Mouse (Mus musculus) adrenal gland, adult 2 months (tissue): ENCODE measurements around the gene Zbtb45. TPM values are rescaled to one million over a fixed set of nuclear protein-coding genes. Genes with fewer than 3 reads are reported as not detected.

Source experiments
- DNase-seq: peaks from one replicate; pipeline ENCODE4 v3.0.0; 2021
- polyA plus RNA-seq: library from polyadenylated mRNA; depleted of rRNA; stranded (reverse); fragments of >200 nt; gene quantifications from 2 replicates; pipeline ENCODE4 v1.2.3, GENCODE M21; 2012
- total RNA-seq, 2 experiments: library from RNA; stranded (reverse); gene quantifications; 2 replicates each; pipeline ENCODE4 v1.2.3; 2021

The Zbtb45 gene
- total and polyA plus RNA-seq, 3 experiments, result 10.7 to 59.9 (median 15.5) TPM

- no peak for DNase-seq
Measured at GRCm38 (mm10) chr7:12998851-12999250, 11.0 kb downstream of the Zbtb45 start, which contains the start of gene Trim28. Trim28 (plus strand) TSS chr7:12999114.

DNA sequence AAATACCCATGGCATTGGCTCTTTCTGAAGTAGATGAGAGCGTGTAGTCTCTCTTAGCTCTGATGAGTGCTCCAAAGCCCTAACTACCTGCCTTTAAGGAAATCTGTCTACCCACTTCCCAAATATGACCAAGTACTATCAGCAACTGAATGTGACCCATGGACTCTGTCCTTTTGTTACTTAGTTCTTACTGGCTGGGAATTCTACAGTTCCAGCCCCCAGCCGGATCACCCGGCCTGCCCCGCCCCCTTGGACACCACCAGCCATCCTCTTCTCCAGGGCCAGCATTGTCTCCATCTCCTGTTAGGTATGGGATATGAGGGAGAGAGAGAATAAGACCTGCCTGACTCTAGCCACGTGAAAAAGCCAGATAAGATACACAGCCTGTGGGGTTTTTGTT, 11.8 kb downstream of the Zbtb45 start, which contains the start of gene Slc27a5:
Gene Slc27a5 (minus strand): TSS at position 140 of the 400 bp plus-strand sequence.
- DNase-seq, result no peak

- DNase-seq, result no peak
Measured at GRCm38 (mm10) chr7:12997230-12997629, 12.6 kb downstream of the Zbtb45 start.

GRCm38 (mm10) chr7:12995862-12996261, 14.0 kb downstream of the Zbtb45 start:
- no peak for DNase-seq

DNA sequence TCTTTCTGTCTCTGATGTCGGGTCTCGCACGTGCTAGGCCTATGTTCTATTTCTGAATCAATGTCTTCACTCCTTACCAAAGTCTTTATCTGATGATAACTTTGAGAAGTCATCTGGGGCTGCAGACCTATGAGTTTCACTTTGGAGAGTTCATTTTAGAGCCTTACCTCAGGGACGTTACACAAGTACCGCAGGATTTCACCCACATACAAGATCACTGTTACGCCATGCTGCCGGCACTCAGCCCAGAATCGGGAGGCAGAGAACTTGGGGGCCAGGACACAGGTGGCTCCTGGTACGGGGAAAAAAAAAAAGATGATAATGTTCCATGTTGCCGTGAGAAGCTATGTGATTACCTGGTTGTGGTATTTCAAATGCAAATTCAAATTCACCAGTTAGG, 16.7 kb downstream of the Zbtb45 start:
- DNase-seq, result no peak

GRCm38 (mm10) chr7:12992222-12992621, 17.6 kb downstream of the Zbtb45 start:
- DNase-seq, result no peak

- DNase-seq, result no peak
Measured at GRCm38 (mm10) chr7:12987409-12988189, 22.2 kb downstream of the Zbtb45 start.

- DNase-seq, result no peak
Measured at GRCm38 (mm10) chr7:12986906-12987305, 22.9 kb downstream of the Zbtb45 start.

GRCm38 (mm10) chr7:12985724-12986123, 24.1 kb downstream of the Zbtb45 start:
- DNase-seq, result no peak

DNA sequence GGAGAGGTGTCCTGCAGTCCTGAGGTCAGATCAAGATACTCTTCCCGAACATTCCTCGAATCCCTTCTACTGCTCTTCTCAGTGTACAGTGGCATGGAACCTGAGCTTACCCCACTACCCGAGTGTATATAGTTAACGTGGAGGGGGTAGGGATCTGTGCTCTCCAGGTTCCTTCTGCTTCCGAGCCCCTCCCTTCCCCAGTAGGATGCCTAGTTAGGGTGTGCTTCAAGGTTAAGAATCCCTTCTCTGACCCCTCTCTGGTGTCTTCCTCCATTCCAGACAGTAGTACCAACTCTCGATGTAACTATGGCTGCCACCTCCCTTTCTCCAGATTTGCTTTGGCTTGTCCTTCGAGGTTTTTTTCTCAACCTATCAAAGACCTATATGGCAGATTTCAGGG, 29.5 kb downstream of the Zbtb45 start:
- DNase-seq, result no peak

DNA sequence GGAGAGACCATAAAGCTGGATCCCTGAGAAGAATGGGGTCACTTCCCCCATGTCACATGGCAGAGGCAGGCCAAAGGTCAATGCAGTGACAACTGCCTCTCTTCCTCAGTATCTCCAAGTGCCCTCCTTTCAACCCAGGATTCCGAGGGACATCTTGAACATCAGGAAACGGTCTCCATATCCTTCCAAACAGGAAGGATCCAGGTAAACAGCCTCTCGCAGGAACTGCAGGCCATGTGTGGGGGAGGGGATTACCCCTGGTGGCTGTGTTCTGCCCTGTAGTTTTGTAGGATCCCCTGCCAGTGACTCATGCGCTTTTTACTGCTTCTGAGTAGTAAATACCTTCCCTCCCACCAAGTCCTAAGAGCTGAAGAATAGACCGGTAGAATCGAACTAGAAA, 30.1 kb downstream of the Zbtb45 start:
- no peak for DNase-seq

DNA sequence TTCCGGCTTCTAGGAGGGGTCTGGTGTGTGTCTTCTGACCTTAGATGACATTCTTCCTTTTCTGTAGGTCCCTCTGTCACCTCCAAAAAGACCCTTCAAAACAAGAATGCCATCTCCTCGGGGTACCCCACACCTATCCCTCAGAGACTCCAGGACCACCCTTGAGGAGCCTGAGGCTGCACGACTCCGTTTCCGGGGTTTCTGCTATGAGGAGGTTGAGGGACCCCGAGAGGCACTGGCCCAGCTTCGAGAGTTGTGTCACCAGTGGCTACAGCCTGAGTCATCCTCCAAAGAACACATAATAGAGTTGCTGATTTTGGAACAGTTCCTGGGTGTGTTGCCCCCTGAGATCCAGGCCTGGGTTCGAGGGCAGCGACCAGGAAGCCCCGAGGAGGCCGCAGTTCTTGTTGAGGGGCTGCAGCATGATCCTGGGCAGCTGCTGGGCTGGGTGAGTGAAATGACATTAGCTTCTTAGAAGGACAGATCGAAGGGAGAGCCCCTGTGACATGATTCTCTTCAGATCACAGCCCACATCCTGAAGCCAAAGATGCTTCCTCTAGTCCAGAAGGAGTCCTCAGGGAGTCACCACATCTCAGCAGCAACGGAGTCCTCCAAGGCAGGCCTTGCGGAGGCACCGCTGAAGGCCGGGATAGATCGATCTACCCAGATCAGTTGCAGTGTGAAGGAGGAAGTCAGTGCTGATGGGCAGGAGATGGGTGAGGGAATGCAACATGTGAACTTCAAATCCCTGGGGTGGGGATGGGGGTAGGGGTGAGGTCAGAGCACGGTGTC, 30.7 kb downstream of the Zbtb45 start:
- peak; percentile 39 for DNase-seq

DNA sequence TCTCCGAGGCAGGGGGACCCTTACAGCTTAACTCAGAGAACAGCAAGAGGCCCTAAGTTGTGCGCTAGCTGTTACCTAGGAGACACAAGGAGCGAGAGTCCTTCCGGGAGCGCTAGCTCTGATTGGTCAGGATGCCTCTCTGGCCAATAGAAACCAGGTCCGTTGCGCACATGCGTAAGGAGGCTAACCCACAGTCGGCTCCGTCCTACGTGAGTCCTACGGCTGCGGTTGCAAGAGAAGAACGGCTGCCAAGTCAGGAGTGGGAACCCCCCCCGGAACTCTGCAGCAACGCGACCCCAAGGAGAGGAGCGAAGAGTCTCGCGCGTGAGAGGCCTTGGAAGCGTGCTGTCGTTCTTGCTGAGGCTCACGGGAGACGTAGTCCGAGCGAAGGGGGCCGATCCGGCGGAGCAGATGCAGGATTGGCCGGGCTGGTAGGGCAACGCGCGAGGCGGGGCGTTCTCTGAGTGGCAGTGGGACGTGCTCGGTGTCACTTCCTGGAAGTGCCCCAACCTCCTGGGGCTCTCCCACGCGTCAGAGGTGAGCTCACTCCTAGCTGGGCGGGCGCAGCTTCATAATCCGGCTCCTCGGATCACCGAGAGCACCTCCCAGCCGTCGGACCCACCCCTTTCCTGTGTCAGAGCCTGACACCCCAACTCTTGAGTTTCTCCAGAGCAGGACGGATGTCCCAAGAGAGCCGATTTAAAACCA, 32.0 kb downstream of the Zbtb45 start, which contains the start of gene Zfp446:
Gene Zfp446 (plus strand): TSS at position 167 of the 708 bp plus-strand sequence.
- DNase-seq, result peak; percentile 99

DNA sequence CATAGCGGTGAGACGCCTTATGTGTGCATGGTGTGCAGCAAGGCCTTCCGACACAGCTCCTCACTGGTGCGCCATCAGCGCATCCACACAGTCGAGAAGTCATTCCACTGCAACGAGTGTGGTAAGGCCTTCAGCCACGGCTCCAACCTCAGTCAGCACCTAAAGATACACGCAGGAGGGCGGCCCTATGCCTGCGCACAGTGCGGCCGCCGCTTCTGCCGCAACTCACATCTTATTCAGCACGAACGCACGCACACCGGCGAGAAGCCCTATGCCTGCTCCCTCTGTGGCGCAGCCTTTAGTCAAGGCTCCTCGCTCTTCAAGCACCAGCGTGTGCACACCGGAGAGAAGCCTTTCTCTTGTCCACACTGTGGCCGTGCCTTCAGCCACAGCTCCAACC, 38.9 kb downstream of the Zbtb45 start:
- DNase-seq, result no peak

DNA sequence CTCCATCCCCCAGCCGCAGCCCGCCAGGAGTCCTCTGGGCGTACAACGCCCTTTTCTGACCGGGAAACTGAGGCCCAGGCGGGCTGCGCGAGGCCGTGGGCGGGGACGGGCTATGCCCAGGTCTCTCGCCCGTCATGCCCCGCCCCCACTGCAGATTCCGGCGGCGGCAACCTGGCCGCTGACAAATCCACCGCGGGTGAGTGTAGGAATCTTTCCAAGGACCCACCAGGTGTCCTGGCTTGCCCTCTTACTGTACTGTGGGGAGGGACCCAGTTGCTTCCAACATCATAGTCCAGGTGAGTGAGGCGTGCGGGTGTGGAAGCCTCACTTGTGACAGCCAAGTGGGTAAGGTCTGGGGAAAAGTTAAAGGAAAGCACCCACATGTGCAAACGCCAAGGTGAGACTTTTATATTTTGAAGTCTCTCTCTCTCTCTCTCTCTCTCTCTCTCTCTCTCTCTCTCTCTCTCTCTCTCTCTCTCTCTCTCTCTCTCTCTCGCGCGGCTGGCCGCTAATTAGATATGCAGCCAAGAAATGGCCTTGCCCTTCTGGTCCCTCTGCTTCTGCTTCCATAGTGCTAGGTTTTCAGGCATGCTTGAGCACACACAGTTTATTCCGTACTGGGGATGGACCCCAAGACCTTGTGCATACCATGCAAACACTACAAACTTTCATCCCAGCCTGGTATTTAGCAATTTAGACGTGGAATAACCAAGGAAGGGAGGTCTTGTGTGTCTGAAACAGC, 43.6 kb downstream of the Zbtb45 start:
- DNase-seq, result peak; percentile 83

- peak; percentile 95 for DNase-seq
Measured at GRCm38 (mm10) chr7:12965678-12966091, 44.1 kb downstream of the Zbtb45 start, which contains the start of gene Zfp324. Zfp324 (plus strand) TSS chr7:12965838.

- peak; percentile 64 for DNase-seq
Measured at GRCm38 (mm10) chr7:12961511-12962141, 48.2 kb downstream of the Zbtb45 start.

- DNase-seq, result no peak
Measured at GRCm38 (mm10) chr7:12959718-12960117, 50.1 kb downstream of the Zbtb45 start.

- DNase-seq, result no peak
Measured at GRCm38 (mm10) chr7:12958948-12959347, 50.9 kb downstream of the Zbtb45 start.

GRCm38 (mm10) chr7:12957511-12957910, 52.3 kb downstream of the Zbtb45 start:
- no peak for DNase-seq

DNA sequence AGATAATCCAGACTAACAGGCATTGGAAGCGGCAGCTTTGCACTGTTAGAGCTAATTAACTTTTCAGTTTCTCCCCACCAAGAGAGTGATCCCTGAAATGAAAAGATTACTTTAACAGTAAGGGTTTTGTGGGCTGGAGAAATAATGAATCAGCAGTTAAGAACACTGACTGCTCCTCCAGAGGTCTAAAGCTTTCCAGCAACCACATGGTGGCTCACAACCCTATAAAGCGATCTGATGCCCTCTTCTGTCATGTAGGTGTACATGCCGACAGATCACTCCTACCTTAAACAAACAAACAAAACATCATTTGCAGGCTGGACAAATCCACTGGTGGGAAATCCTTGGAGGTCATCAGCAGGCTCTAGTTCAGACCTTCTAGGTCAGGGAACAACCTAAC, 54.9 kb downstream of the Zbtb45 start:
- no peak for DNase-seq
